Mouse (Mus musculus) liver, adult 2 months (tissue): ENCODE measurements at regions not wholly inside any gene's neighbourhood (a gene's known extent, or its start where the extent isn't known, plus 50 kb on each side); places are given as distances from the start of the nearest gene placed in this dataset.

Experiments
- DNase-seq: peaks from one replicate; pipeline ENCODE4 v3.0.0-alpha.2; 2011; ENCODE audit warnings: low read depth, low spot score; ENCODE audit errors: extremely low read depth
- H3K27ac ChIP-seq: fragments of 200-500 bp; replicated peaks from 2 replicates; pipeline ENCODE4 v1.5.1; 2012; ENCODE audit warnings: low read depth, mild to moderate bottlenecking, control low read depth, inconsistent platforms, low read length; ENCODE audit not compliant: insufficient read depth
- H3K27me3 ChIP-seq: fragments of 200-500 bp; 2 replicates; pipeline ENCODE4 v1.6.1; 2012; ENCODE audit warnings: mild to moderate bottlenecking, moderate library complexity, low read length, inconsistent platforms; ENCODE audit not compliant: control insufficient read depth, insufficient read depth
- H3K36me3 ChIP-seq: fragments of 200-500 bp; 2 replicates; pipeline ENCODE4 v1.6.1; 2012; ENCODE audit warnings: low read length, inconsistent platforms; ENCODE audit not compliant: control insufficient read depth, insufficient read depth
- H3K4me1 ChIP-seq: fragments of 200-500 bp; 2 replicates; pipeline ENCODE4 v1.6.1; 2011; ENCODE audit warnings: low read length; ENCODE audit not compliant: control insufficient read depth, insufficient read depth
- H3K4me3 ChIP-seq: fragments of 200-500 bp; 2 replicates; pipeline ENCODE4 v1.5.1; 2011; ENCODE audit warnings: low read depth, mild to moderate bottlenecking, control low read depth, low read length, moderate library complexity; ENCODE audit not compliant: insufficient read depth
- H3K79me2 ChIP-seq: fragments of 200-500 bp; 2 replicates; pipeline ENCODE4 v1.6.1; 2012; ENCODE audit warnings: inconsistent platforms, mild to moderate bottlenecking, low read length, moderate library complexity; ENCODE audit not compliant: control insufficient read depth, insufficient read depth
- H3K9ac ChIP-seq: fragments of 200-500 bp; 2 replicates; pipeline ENCODE4 v1.6.1; 2012; ENCODE audit warnings: low read depth, mild to moderate bottlenecking, control low read depth, inconsistent platforms, low read length
- CTCF ChIP-seq: fragments of 200-500 bp; IDR thresholded peaks from 2 replicates; pipeline ENCODE4 v1.5.1; 2011; ENCODE audit warnings: low read depth, low read length, control low read depth
- POLR2A ChIP-seq: fragments of 200-500 bp; IDR thresholded peaks from 2 replicates; pipeline ENCODE4 v1.6.1; 2011; ENCODE audit warnings: low read length, control low read depth; ENCODE audit not compliant: insufficient read depth; ENCODE audit errors: extremely low read depth
- WGBS: fragments of 180-500 bp; shearing (Covaris S2); methylation state at CpG from one replicate; pipeline ENCODE4 v1.1.7; 2018; 5-methylcytosine and 5-hydroxymethylcytosine counted together

DNA sequence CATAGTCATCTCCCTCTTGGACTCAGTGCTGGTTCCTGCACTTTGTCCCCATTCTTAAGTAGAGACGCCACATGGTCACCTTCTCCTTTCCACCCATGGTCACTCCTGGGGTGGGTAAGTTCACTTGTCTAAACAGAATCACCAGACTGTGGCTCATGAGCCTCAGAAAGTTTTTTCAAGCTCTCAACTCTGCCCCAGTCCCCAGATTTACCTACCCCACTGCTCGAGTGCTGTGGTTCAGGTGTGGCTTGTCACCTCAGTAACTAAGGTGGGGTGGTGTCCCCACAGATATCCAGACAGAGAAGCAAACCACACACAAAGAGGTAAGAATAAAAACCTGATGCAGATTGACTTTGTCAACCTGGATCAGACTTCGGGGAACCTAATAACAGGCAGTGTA, 87.6 kb downstream of the Rpl10-ps3 start:
- TF ChIP-seq CTCF (no peak), POLR2A (no peak)
- no peaks in the 10 kb centered on the region for H3K79me2 ChIP-seq
- H3K36me3 ChIP-seq = no peaks in the 10 kb centered on the region
- H3K9ac ChIP-seq = no peak overlapping the region
- no peak overlapping the region for H3K4me3 ChIP-seq
- H3K27ac ChIP-seq = no peak overlapping the region
- no peaks in the 10 kb centered on the region for H3K27me3 ChIP-seq
- DNase-seq = no peak
- no peaks in the 10 kb centered on the region for H3K4me1 ChIP-seq
- WGBS = 72% methylated on average over 3 of the region's 3 CpGs

DNA sequence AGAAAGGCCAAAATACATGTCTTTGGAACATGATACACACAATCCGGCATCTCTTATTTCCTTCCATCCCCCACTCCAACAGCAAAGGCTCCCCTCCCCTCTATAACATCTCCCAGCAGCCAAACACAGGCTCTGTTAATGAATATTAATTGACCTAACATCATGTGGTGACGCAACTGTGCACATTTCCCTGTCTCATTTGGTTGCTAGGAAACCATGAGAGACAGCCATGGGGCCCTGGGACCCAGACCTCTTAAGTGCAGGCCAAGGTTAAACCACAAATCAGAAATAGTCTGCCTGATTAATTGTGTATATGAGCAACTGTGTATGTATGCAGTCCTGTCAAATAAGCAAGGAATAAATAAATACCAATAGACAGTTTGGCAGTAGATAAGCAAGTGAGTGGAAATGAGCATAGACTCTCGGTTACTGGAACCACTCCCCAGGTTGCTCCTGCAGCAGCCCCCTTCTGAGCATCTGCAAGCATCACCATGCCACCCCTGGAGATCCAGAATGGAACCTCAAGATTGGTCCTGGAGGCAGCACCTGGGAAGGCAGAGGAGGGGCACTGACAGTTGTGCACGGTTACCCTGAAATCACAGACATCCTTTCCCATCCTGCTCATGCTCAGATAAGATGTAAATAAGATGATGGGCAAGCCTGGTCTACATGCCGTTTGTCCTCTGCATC, 99.6 kb downstream of the Rpl10-ps3 start:
- TF ChIP-seq CTCF (no peak), POLR2A (no peak)
- DNase-seq = no peak

DNA sequence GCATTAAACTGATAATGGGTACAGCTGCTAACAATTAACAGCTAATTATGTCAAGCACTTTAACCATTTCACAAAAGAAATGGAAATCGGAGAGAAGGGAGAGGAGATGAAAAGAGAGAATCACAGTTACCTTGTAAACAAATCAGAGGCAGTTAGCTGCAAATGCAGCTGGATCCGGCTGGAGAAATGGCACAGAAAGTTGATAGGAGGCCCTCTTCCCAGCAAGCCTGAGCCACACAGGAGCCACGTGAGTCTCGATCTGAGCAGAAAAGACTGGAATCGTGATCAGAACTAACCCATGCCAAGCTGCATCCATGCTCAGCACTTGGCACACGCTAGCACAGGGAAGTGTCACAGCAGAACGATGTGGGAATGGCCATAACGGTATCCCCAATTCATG, 103.8 kb downstream of the Rpl10-ps3 start:
- Histone ChIP-seq H3K4me1 (no peaks in the 10 kb centered on the region), H3K27me3 (no peaks in the 10 kb centered on the region), H3K27ac (no peak overlapping the region), H3K79me2 (no peaks in the 10 kb centered on the region), H3K36me3 (no peaks in the 10 kb centered on the region), H3K4me3 (no peak overlapping the region), H3K9ac (no peak overlapping the region)
- TF ChIP-seq CTCF (no peak), POLR2A (no peak)
- DNase-seq = no peak
- WGBS = 68% methylated on average over 8 of the region's 8 CpGs

More for the DNA sequence above, 99.6 kb downstream of the Rpl10-ps3 start:
- no peak overlapping the region for H3K4me3 ChIP-seq
- no peaks in the 10 kb centered on the region for H3K36me3 ChIP-seq
- H3K9ac ChIP-seq = no peak overlapping the region
- WGBS = 61% methylated on average over 5 of the region's 5 CpGs
- H3K4me1 ChIP-seq = no peaks in the 10 kb centered on the region
- no peaks in the 10 kb centered on the region for H3K27me3 ChIP-seq
- no peaks in the 10 kb centered on the region for H3K79me2 ChIP-seq
- no peak overlapping the region for H3K27ac ChIP-seq

- TF ChIP-seq CTCF = no peak
- DNase-seq = no peak
- 76% methylated on average over 1 of the region's 1 CpGs for WGBS
Measured at GRCm38 (mm10) chr9:50235908-50236307, 108.9 kb downstream of the Rpl10-ps3 start.

DNA sequence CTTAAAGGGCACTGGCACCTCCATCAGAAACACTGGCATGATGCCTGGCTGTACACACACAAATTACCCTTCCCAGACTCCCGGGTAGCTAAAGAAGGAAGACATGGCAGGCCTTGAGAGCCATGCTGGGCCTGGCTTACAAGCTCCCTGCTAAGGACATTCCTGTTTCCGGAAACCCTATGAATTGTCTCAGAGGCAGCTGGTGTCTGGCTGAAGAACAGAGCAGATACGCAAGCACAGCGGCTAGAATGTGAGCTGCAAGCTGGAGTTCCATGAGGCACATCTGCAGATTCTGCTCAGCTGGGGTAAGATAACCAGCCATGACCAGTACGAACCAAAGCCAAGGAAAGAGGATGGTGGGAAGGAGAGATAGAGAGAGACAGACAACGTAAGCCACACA, 110.1 kb downstream of the Rpl10-ps3 start:
- Histone ChIP-seq H3K27me3 (no peaks in the 10 kb centered on the region), H3K4me1 (no peaks in the 10 kb centered on the region), H3K9ac (no peak overlapping the region), H3K4me3 (no peak overlapping the region), H3K79me2 (no peaks in the 10 kb centered on the region), H3K36me3 (no peaks in the 10 kb centered on the region), H3K27ac (no peak overlapping the region)
- no peak for TF ChIP-seq CTCF
- no peak for TF ChIP-seq POLR2A
- no peak for DNase-seq
- 89% methylated on average over 6 of the region's 6 CpGs for WGBS

More at GRCm38 (mm10) chr9:50235908-50236307, 108.9 kb downstream of the Rpl10-ps3 start:
- Histone ChIP-seq H3K36me3 (no peaks in the 10 kb centered on the region), H3K27ac (no peak overlapping the region), H3K79me2 (no peaks in the 10 kb centered on the region), H3K4me3 (no peak overlapping the region), H3K9ac (no peak overlapping the region), H3K4me1 (no peaks in the 10 kb centered on the region), H3K27me3 (no peaks in the 10 kb centered on the region)

DNA sequence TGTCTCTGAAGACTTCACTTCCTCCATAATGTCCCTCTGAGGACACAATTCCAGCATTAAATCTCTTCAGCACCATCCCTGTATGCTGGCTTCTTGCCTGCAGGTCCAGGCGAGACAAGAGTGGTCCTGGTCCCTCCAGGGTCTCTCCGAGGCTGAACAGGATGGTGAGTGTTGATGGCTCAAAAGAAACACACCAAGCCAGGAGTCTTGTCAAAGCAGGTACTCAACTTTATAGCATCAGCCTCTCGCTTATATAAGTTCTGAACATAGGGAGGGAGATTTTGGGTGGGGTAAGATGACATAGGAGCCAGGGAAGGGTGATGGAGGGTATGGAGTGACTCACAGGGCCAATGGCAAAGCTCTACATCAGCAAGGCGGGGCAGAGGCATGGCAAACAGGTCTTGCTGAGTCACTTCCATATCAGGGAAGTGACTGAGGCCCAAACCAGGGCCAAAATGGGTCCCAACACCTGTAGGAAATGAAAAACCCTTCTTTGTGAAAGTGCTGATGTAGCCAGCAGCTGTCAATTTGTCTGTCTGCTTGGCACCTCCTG, 111.7 kb downstream of the Rpl10-ps3 start:
- H3K36me3 ChIP-seq = no peaks in the 10 kb centered on the region
- H3K27ac ChIP-seq = no peak overlapping the region
- 66% methylated on average over 4 of the region's 4 CpGs for WGBS
- DNase-seq = no peak
- no peak overlapping the region for H3K9ac ChIP-seq
- TF ChIP-seq CTCF (no peak), POLR2A (no peak)
- H3K4me1 ChIP-seq = no peaks in the 10 kb centered on the region
- H3K79me2 ChIP-seq = no peaks in the 10 kb centered on the region
- no peaks in the 10 kb centered on the region; the same call in 1 of the 2 replicates for H3K27me3 ChIP-seq
- H3K4me3 ChIP-seq = no peak overlapping the region
